Mouse (Mus musculus): ENCODE measurements around the gene Olfr588-ps1. TPM values are rescaled to one million over a fixed set of nuclear protein-coding genes. Genes with fewer than 3 reads are reported as not detected.
"Not testable (repeated sequence)": the region's sequence is repeated elsewhere in the genome, so short reads cannot be mapped to it uniquely, and the experiment has no call there.

Gene Olfr588-ps1
- polyA plus RNA-seq (2016; fragmentation: Nextera tagmentation; extraction: Ambion mirVana): not detected in 2 replicates

GRCm38 (mm10) chr7:103140579-103140978 lies at the start of gene Olfr588-ps1:
Gene Olfr588-ps1, plus strand, starts transcription at chr7:103140879.
- H3K4me3 ChIP-seq: no peak within 1 kb of the TSS
- no peak for DNase-seq (ENCODE audit: extremely low spot score, low spot score)
- no peaks in the 10 kb centered on the region for H3K36me3 ChIP-seq (replicated peaks)
- H3K4me1 ChIP-seq: no peaks in the 10 kb centered on the region
- WGBS: 92% methylated on average over 1 of the region's 1 CpGs
- no peak within 1 kb of the TSS for H3K27ac ChIP-seq
- H3K27me3 ChIP-seq (ENCODE audit: poor library complexity, severe bottlenecking): no peaks in the 10 kb centered on the region
- H3K9me3 ChIP-seq: no peaks in the 10 kb centered on the region

DNA sequence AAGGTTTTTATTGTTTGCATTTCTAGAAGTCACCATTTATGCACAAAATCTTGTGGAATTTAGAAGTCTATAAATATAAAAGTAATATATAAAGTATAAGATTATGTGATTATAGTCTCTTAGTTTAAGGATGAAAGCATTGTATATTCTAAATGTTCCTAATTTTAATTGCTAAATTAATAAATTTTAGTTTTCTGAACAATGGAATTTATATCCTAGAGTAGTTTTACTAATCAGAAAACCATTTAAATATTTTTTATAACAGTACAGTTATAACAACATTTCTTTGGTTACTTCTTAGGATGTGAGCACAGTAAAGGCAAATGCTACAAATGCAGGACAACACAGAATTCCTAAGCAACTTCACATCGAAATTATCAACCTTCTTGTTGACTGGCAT lies 43.3 kb upstream of the Olfr588-ps1 start, which contains the start of gene Olfr585:
TSS of gene Olfr585 (plus strand) at position 301 of the 400 bp plus-strand sequence.
- H3K36me3 ChIP-seq (replicated peaks): no peaks in the 10 kb centered on the region
- no peak within 1 kb of the TSS for H3K4me3 ChIP-seq
- no peaks in the 10 kb centered on the region for H3K27me3 ChIP-seq (ENCODE audit: poor library complexity, severe bottlenecking)
- no peaks in the 10 kb centered on the region for H3K4me1 ChIP-seq
- no peak for DNase-seq (ENCODE audit: extremely low spot score, low spot score)
- 88% methylated on average over 1 of the region's 1 CpGs for WGBS
- no peaks in the 10 kb centered on the region for H3K9me3 ChIP-seq
- no peak within 1 kb of the TSS for H3K27ac ChIP-seq

GRCm38 (mm10) chr7:103119406-103119805 lies 21.3 kb upstream of the Olfr588-ps1 start:
- H3K4me1 ChIP-seq: no peaks in the 10 kb centered on the region
- no peak for DNase-seq (ENCODE audit: extremely low spot score, low spot score)
- H3K9me3 ChIP-seq: no peaks in the 10 kb centered on the region
- H3K36me3 ChIP-seq (replicated peaks): no peaks in the 10 kb centered on the region
- no peak overlapping the region for H3K4me3 ChIP-seq
- no peak overlapping the region for H3K27ac ChIP-seq
- WGBS: 57% methylated on average over 3 of the region's 3 CpGs
- H3K27me3 ChIP-seq (ENCODE audit: poor library complexity, severe bottlenecking): no peaks in the 10 kb centered on the region

GRCm38 (mm10) chr7:103125538-103125937 lies 15.1 kb upstream of the Olfr588-ps1 start, which contains the start of gene Olfr586:
Gene Olfr586, minus strand, starts transcription at chr7:103125638.
- no peaks in the 10 kb centered on the region for H3K36me3 ChIP-seq (replicated peaks)
- no peaks in the 10 kb centered on the region for H3K9me3 ChIP-seq
- WGBS: 93% methylated on average over 3 of the region's 3 CpGs
- H3K4me1 ChIP-seq: no peaks in the 10 kb centered on the region
- H3K4me3 ChIP-seq: no peak within 1 kb of the TSS
- H3K27ac ChIP-seq: no peak within 1 kb of the TSS
- DNase-seq (ENCODE audit: extremely low spot score, low spot score): no peak
- no peaks in the 10 kb centered on the region for H3K27me3 ChIP-seq (ENCODE audit: poor library complexity, severe bottlenecking)

DNA sequence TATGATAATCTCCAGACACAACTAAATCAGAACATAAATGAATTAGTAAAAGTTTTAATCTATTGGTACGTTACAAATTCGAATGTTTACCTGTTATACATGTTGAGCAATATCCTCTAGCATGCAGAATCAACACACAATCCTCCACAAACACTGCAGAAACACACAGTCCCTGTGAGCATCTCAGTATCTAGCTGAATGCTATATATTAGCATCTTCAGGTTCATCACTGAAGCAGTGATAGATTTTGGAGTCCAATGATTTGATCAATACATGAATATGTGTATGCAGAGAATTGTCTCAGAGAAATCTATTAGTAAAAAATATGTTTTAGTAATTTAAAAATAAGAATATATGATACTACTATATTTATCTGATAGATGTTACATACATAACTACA lies 15.6 kb downstream of the Olfr588-ps1 start, which contains the start of gene Olfr589:
TSS of gene Olfr589 (minus strand) at position 101 of the 400 bp plus-strand sequence.
- Histone ChIP-seq H3K9me3 (no peaks in the 10 kb centered on the region), H3K4me3 (no peak within 1 kb of the TSS), H3K4me1 (no peaks in the 10 kb centered on the region), H3K27me3 (ENCODE audit: poor library complexity, severe bottlenecking) (no peaks in the 10 kb centered on the region), H3K27ac (no peak within 1 kb of the TSS), H3K36me3 (replicated peaks) (no peaks in the 10 kb centered on the region)
- WGBS: 79% methylated on average over 2 of the region's 2 CpGs
- no peak for DNase-seq (ENCODE audit: extremely low spot score, low spot score)

GRCm38 (mm10) chr7:103169697-103170096 lies 29.0 kb downstream of the Olfr588-ps1 start:
- no peaks in the 10 kb centered on the region for H3K27me3 ChIP-seq (ENCODE audit: poor library complexity, severe bottlenecking)
- no peaks in the 10 kb centered on the region for H3K9me3 ChIP-seq
- DNase-seq (ENCODE audit: extremely low spot score, low spot score): no peak
- no peak overlapping the region for H3K4me3 ChIP-seq
- H3K36me3 ChIP-seq (replicated peaks): no peaks in the 10 kb centered on the region
- WGBS: 91% methylated on average over 5 of the region's 5 CpGs
- H3K27ac ChIP-seq: no peak overlapping the region
- H3K4me1 ChIP-seq: no peaks in the 10 kb centered on the region

DNA sequence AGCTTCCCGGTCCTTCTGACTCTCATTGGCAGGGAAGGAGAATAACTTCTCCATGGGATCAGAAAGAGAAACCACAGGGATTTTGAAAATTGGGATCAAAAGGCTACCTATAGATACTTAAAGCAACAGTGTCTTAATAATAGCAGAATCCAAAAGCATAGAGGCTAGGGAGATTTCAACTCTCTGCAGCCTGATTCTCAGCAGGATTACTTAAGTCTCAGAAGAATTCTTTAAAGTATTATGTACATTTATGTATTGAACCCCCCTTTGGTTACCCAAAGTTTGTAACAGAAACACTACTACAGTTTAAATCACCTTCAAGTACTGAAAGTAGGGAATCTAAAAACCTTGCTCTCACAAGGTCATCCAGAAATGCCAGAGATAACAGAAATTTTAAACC lies 37.6 kb downstream of the Olfr588-ps1 start, which contains the start of gene Olfr591:
TSS of gene Olfr591 (minus strand) at position 101 of the 400 bp plus-strand sequence.
- no peaks in the 10 kb centered on the region for H3K4me1 ChIP-seq
- no peak within 1 kb of the TSS for H3K27ac ChIP-seq
- no peaks in the 10 kb centered on the region for H3K27me3 ChIP-seq (ENCODE audit: poor library complexity, severe bottlenecking)
- peaks cover 12% of the 10 kb centered on the region; the same call in 1 of the 2 replicates for H3K9me3 ChIP-seq
- DNase-seq (ENCODE audit: extremely low spot score, low spot score): no peak
- no peak within 1 kb of the TSS for H3K4me3 ChIP-seq
- H3K36me3 ChIP-seq (replicated peaks): no peaks in the 10 kb centered on the region
- WGBS: 72% methylated on average over 1 of the region's 1 CpGs

DNA sequence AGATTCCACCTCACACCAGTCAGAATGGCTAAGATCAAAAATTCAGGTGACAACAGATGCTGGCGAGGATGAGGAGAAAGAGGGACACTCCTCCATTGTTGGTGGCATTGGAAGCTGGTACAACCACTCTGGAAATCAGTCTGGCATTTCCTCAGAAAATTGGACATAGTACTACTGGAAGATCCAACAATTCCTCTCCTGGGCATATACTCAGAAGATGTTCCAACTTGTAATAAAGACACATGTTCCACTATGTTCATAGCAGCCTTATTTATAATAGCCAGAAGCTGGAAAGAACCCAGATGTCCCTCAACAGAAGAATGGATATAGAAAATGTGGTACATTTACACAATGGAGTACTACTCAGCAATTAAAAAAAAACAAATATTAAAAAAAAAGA lies 43.8 kb downstream of the Olfr588-ps1 start, which contains the start of gene Olfr592:
TSS of gene Olfr592 (plus strand) at position 301 of the 400 bp plus-strand sequence.
- H3K4me1 ChIP-seq; DNase-seq (ENCODE audit: extremely low spot score, low spot score); H3K27me3 ChIP-seq (ENCODE audit: poor library complexity, severe bottlenecking); H3K36me3 ChIP-seq (replicated peaks); H3K4me3 ChIP-seq; H3K27ac ChIP-seq: not testable (repeated sequence)
- peaks cover 15% of the 10 kb centered on the region; the same call in 1 of the 2 replicates for H3K9me3 ChIP-seq
- WGBS: 70% methylated on average over 1 of the region's 1 CpGs

Other genes with a start within 250 kb of the Olfr588-ps1 start
- not detected in 2 replicates for gene Olfr569, start 250.0 kb upstream of the Olfr588-ps1 start, polyA plus RNA-seq (2016; fragmentation: Nextera tagmentation; extraction: Ambion mirVana)
- gene Olfr570, start 246.3 kb upstream of the Olfr588-ps1 start, polyA plus RNA-seq (2016; fragmentation: Nextera tagmentation; extraction: Ambion mirVana): not detected in 2 replicates
- gene Olfr571, start 223.3 kb upstream of the Olfr588-ps1 start, polyA plus RNA-seq (2016; fragmentation: Nextera tagmentation; extraction: Ambion mirVana): not detected in 2 replicates
- not detected in 2 replicates for gene Olfr572, start 216.5 kb upstream of the Olfr588-ps1 start, polyA plus RNA-seq (2016; fragmentation: Nextera tagmentation; extraction: Ambion mirVana)
- not detected in 2 replicates for gene Olfr573-ps1, start 198.3 kb upstream of the Olfr588-ps1 start, polyA plus RNA-seq (2016; fragmentation: Nextera tagmentation; extraction: Ambion mirVana)
- not detected in 2 replicates for gene Olfr574, start 192.4 kb upstream of the Olfr588-ps1 start, polyA plus RNA-seq (2016; fragmentation: Nextera tagmentation; extraction: Ambion mirVana)
- gene Olfr575, start 182.1 kb upstream of the Olfr588-ps1 start, polyA plus RNA-seq (2016; fragmentation: Nextera tagmentation; extraction: Ambion mirVana): not detected in 2 replicates
- gene Olfr576, start 178.2 kb upstream of the Olfr588-ps1 start, polyA plus RNA-seq (2016; fragmentation: Nextera tagmentation; extraction: Ambion mirVana): not detected in 2 replicates
- not detected in 2 replicates for gene Olfr577, start 164.9 kb upstream of the Olfr588-ps1 start, polyA plus RNA-seq (2016; fragmentation: Nextera tagmentation; extraction: Ambion mirVana)
- gene Olfr578, start 151.6 kb upstream of the Olfr588-ps1 start, polyA plus RNA-seq (2016; fragmentation: Nextera tagmentation; extraction: Ambion mirVana): not detected in 2 replicates
- not detected in 2 replicates for gene Olfr582, start 102.9 kb upstream of the Olfr588-ps1 start, polyA plus RNA-seq (2016; fragmentation: Nextera tagmentation; extraction: Ambion mirVana)
- gene Olfr583, start 89.6 kb upstream of the Olfr588-ps1 start, polyA plus RNA-seq (2016; fragmentation: Nextera tagmentation; extraction: Ambion mirVana): not detected in 2 replicates
- gene Olfr584, start 59.0 kb upstream of the Olfr588-ps1 start, polyA plus RNA-seq (2016; fragmentation: Nextera tagmentation; extraction: Ambion mirVana): not detected in 2 replicates
- not detected in 2 replicates for gene Olfr585, start 43.2 kb upstream of the Olfr588-ps1 start, polyA plus RNA-seq (2016; fragmentation: Nextera tagmentation; extraction: Ambion mirVana)
- not detected in 2 replicates for gene Olfr586, start 15.2 kb upstream of the Olfr588-ps1 start, polyA plus RNA-seq (2016; fragmentation: Nextera tagmentation; extraction: Ambion mirVana)
- not detected in 2 replicates for gene Olfr589, start 15.5 kb downstream of the Olfr588-ps1 start, polyA plus RNA-seq (2016; fragmentation: Nextera tagmentation; extraction: Ambion mirVana)
- gene Olfr591, start 37.5 kb downstream of the Olfr588-ps1 start, polyA plus RNA-seq (2016; fragmentation: Nextera tagmentation; extraction: Ambion mirVana): not detected in 2 replicates
- not detected in 2 replicates for gene Olfr592, start 43.9 kb downstream of the Olfr588-ps1 start, polyA plus RNA-seq (2016; fragmentation: Nextera tagmentation; extraction: Ambion mirVana)
- not detected in 2 replicates for gene Olfr593, start 71.0 kb downstream of the Olfr588-ps1 start, polyA plus RNA-seq (2016; fragmentation: Nextera tagmentation; extraction: Ambion mirVana)
- not detected in 2 replicates for gene Olfr594, start 76.1 kb downstream of the Olfr588-ps1 start, polyA plus RNA-seq (2016; fragmentation: Nextera tagmentation; extraction: Ambion mirVana)
- gene Usp17ld, start 111.6 kb downstream of the Olfr588-ps1 start, polyA plus RNA-seq (2016; fragmentation: Nextera tagmentation; extraction: Ambion mirVana): not detected in 2 replicates
- not detected in 2 replicates for gene Olfr596, start 164.8 kb downstream of the Olfr588-ps1 start, polyA plus RNA-seq (2016; fragmentation: Nextera tagmentation; extraction: Ambion mirVana)
- gene Olfr597, start 175.4 kb downstream of the Olfr588-ps1 start, polyA plus RNA-seq (2016; fragmentation: Nextera tagmentation; extraction: Ambion mirVana): not detected in 2 replicates
- gene Olfr598, start 182.7 kb downstream of the Olfr588-ps1 start, polyA plus RNA-seq (2016; fragmentation: Nextera tagmentation; extraction: Ambion mirVana): not detected in 2 replicates
- gene Olfr599, start 195.0 kb downstream of the Olfr588-ps1 start, polyA plus RNA-seq (2016; fragmentation: Nextera tagmentation; extraction: Ambion mirVana): not detected in 2 replicates
- not detected in 2 replicates for gene Olfr600, start 208.8 kb downstream of the Olfr588-ps1 start, polyA plus RNA-seq (2016; fragmentation: Nextera tagmentation; extraction: Ambion mirVana)
- not detected in 2 replicates for gene Olfr601, start 221.8 kb downstream of the Olfr588-ps1 start, polyA plus RNA-seq (2016; fragmentation: Nextera tagmentation; extraction: Ambion mirVana)
- not detected in 2 replicates for gene Olfr603, start 245.3 kb downstream of the Olfr588-ps1 start, polyA plus RNA-seq (2016; fragmentation: Nextera tagmentation; extraction: Ambion mirVana)